Mouse (Mus musculus): ENCODE measurements around the gene Ttc28.
A peak's percentile ranks its signal among the peaks of the same experiment; 100 is the strongest.

Gene Ttc28

GRCm38 (mm10) chr5:111046841-111047476, 167.4 kb downstream of the Ttc28 start:
- no peak for DNase-seq (ENCODE audit: low read depth, low spot score)

GRCm38 (mm10) chr5:111048036-111048435, 168.4 kb downstream of the Ttc28 start:
- no peak for DNase-seq (ENCODE audit: low read depth, low spot score)

- DNase-seq (ENCODE audit: low read depth, low spot score) = no peak
Measured at GRCm38 (mm10) chr5:111049584-111049983, 170.0 kb downstream of the Ttc28 start.

GRCm38 (mm10) chr5:111050135-111050534, 170.5 kb downstream of the Ttc28 start:
- no peak for DNase-seq (ENCODE audit: low read depth, low spot score)

GRCm38 (mm10) chr5:111054380-111054779, 174.8 kb downstream of the Ttc28 start:
- DNase-seq (ENCODE audit: low read depth, low spot score) = no peak

GRCm38 (mm10) chr5:111054848-111055428, 175.3 kb downstream of the Ttc28 start:
- DNase-seq (ENCODE audit: low read depth, low spot score) = no peak

- DNase-seq (ENCODE audit: low read depth, low spot score) = no peak
Measured at GRCm38 (mm10) chr5:111055507-111055906, 175.9 kb downstream of the Ttc28 start.

- DNase-seq (ENCODE audit: low read depth, low spot score) = no peak
Measured at GRCm38 (mm10) chr5:111057084-111057483, 177.5 kb downstream of the Ttc28 start.

GRCm38 (mm10) chr5:111058401-111059139, 179.0 kb downstream of the Ttc28 start:
- peak; percentile 66 for DNase-seq (ENCODE audit: low read depth, low spot score)

- no peak for DNase-seq (ENCODE audit: low read depth, low spot score)
Measured at GRCm38 (mm10) chr5:111059140-111059921, 179.7 kb downstream of the Ttc28 start.

- DNase-seq (ENCODE audit: low read depth, low spot score) = no peak
Measured at GRCm38 (mm10) chr5:111060246-111060745, 180.7 kb downstream of the Ttc28 start.

GRCm38 (mm10) chr5:111063155-111063554, 183.6 kb downstream of the Ttc28 start:
- DNase-seq (ENCODE audit: low read depth, low spot score) = no peak

GRCm38 (mm10) chr5:111063991-111064390, 184.4 kb downstream of the Ttc28 start:
- no peak for DNase-seq (ENCODE audit: low read depth, low spot score)

- no peak for DNase-seq (ENCODE audit: low read depth, low spot score)
Measured at GRCm38 (mm10) chr5:111065770-111066169, 186.2 kb downstream of the Ttc28 start.

- no peak for DNase-seq (ENCODE audit: low read depth, low spot score)
Measured at GRCm38 (mm10) chr5:111069503-111069902, 189.9 kb downstream of the Ttc28 start.

- no peak for DNase-seq (ENCODE audit: low read depth, low spot score)
Measured at GRCm38 (mm10) chr5:111069931-111070330, 190.3 kb downstream of the Ttc28 start.

GRCm38 (mm10) chr5:111070361-111070760, 190.8 kb downstream of the Ttc28 start:
- no peak for DNase-seq (ENCODE audit: low read depth, low spot score)

GRCm38 (mm10) chr5:111073316-111073736, 193.7 kb downstream of the Ttc28 start:
- DNase-seq (ENCODE audit: low read depth, low spot score) = no peak

- DNase-seq (ENCODE audit: low read depth, low spot score) = no peak
Measured at GRCm38 (mm10) chr5:111074050-111074449, 194.4 kb downstream of the Ttc28 start.

- DNase-seq (ENCODE audit: low read depth, low spot score) = no peak
Measured at GRCm38 (mm10) chr5:111075841-111076240, 196.2 kb downstream of the Ttc28 start.

- no peak for DNase-seq (ENCODE audit: low read depth, low spot score)
Measured at GRCm38 (mm10) chr5:111077261-111077660, 197.7 kb downstream of the Ttc28 start.

- no peak for DNase-seq (ENCODE audit: low read depth, low spot score)
Measured at GRCm38 (mm10) chr5:111080601-111081000, 201.0 kb downstream of the Ttc28 start.

Measured in brain, embryonic 18.5 days (tissue).